Mouse (Mus musculus) spleen, postnatal 14 days (tissue): Measurements from ENCODE around the gene Pigo.
"Not testable (repeated sequence)": the region's sequence is repeated elsewhere in the genome, so short reads cannot be mapped to it uniquely, and the experiment has no call there.

Experiments
- DNase-seq, 2 experiments: peaks; one replicate each; pipeline ENCODE4 v3.0.0; 2021 to 2022; ENCODE audit warnings: low spot score in 2 of 2

Gene Pigo

DNA sequence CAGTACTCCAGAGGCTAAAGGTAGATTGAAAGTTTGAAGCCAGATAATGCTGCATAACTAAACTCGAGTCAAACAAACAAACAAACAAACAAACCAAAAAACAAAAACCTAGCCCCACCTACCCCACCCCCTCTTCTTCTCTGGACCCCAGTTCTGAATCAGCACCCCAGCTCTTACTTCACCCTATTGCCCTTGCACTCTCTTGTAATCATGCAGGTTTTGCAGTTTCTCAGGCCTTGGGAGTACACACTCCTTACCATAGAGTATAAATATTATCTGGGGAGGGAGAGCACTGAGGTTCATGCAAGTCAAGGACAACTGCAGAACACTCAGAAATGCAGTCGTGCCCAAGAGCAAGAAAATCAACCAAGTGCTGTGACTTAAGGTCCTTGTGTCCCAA is 24.3 kb downstream of the Pigo start:
- DNase-seq: no peak

DNA sequence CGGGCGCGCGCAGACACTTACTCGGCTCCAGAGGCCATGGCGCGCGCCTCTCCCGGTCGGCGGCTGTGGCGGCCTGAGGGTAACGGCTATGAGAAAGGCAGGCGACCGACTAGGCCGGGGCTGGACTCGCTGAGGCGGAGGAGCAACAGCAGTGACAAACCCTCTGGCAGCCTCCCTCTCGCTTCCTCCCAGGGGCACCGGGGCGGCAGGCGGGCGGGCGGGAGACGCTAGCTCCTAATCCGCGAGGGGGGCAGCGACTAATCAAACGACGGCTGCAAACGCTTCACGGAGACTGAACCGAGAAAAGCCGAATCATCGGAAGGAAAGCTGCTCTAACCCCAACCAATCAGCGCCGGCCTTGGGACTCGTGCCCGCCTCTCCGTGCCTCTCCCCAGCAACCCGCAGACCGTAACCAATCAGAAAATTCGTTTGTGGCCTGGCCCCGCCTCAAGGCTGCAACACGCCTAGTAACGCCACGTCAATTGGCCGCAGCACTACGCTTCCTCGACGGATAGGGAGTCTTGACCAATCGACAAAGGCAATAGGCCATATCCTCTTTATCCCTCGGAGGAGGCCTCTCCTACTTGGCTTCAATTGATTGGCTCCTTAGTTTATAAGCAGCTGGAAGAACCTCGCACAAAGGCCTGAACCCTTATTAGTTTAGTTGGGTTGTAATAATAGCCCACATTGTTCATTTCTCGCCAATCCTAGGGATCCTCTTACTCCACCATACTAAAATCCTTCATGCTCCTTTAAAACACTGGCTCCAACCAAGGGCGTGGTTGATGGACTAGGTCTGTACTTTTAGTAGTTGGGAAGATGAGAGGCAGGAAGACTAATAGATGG is 25.3 kb downstream of the Pigo start, which contains the start of gene Vcp:
Gene Vcp (minus strand): TSS at position 367 of the 846 bp plus-strand sequence.
- DNase-seq: peak; percentile 98

DNA sequence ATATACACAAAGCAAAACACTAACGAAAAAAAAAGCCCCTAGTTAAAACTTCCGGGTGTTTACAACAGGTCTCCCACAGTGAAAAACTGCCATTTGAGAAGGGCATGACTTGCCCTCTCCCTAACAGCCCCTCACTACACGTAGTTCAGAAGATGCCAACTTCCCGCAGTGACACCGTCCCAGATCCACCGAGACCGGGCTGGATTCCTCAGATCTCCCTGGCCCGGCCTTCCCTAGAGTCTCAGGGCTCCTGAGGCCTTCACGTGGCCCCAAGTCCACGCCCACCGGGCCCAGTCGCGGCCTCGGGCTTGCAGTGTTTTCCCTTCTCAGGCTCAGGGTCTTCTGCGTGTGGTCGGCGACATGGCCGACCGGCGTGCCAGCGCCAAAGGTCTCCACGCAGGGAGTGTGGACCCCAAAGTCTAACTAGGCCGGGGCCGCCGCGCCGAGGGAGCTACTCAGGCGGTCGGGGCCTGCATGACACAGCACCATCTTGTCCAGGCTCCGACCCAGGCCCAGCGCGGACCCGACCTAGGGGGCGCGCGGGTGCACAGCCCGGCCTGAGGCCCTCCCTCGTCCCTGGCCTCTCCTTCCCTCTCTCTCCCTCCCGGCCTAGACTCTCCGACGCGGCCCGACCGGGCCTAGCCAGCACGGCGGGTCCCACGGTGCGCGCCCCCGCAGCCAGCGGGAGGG is 26.0 kb downstream of the Pigo start:
- peak; percentile 49 to 60 for DNase-seq

DNA sequence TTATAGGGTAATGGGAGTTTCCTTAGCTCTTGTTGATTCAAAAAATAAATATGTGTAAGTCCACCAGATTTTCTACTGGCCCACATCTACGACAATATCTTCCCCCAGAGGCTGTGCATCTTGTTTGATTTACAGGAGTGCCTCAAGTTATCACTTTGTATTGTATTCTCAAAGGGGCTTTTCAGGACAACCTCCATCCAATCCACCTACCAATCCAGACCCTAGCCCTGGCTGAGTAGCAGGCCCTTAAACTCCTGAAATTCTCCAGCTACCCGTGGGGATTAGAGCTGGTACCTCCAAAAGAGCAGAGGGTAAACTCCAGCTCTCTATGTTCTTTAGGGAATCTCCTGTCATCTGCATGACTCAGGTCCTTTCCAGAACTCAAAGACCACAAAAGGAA is 27.6 kb downstream of the Pigo start:
- no peak for DNase-seq

DNA sequence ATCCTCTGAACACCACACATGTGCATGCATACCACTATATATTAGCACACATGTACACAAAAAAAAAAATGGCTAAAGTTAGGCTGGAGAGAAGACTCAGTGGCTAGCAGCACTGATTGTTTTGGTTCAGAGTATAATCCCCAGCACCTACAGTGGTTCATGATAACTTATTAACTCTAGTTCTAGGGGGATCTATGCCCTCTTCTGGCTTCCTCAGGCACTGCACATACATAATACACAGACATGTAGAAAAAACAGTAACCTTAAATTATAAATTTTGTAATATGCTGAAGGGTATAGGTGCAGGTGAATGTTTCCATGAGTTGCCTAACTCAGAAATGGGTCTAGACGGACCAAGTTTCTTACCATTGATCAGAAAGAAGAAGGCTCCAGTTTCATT is 37.3 kb downstream of the Pigo start:
- no peak for DNase-seq

DNA sequence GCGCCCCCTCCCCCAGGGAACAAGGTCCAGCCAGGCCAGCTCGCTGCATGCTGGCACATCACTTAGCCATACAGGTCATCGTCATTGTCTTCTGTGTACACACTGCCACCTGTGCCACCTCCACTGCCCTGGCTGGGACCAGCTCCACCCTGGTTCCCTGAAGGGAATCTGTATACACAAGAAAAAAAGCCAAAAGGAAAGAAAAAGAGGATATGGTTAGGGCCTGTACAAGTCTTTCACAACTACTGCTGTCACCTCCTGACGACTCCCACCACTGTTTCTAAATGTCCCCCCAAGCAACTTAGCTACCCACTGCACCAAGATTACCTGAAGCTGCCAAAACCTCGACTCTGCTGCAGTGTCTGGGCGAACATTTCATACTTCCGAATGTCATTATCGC is 45.2 kb downstream of the Pigo start:
- DNase-seq: not testable (repeated sequence)

DNA sequence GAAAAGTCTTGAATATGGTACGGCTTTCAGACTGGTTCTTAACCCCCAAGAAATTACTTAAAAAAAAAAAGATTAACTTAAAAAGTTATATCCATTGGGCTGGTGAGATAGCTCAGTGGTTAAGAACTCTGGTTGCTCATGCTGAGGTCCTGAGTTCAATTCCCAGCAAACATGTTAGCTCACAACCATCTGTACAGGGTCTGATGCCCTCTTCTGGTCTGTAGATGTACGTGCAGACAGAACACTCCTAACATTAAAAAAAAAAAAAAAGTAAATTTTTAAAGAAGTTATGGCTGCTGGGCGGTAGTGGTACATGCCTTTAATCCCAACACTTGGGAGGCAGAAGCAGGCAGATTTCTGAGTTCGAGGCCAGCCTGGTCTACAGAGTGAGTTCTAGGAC is 47.6 kb downstream of the Pigo start:
- no peak for DNase-seq

DNA sequence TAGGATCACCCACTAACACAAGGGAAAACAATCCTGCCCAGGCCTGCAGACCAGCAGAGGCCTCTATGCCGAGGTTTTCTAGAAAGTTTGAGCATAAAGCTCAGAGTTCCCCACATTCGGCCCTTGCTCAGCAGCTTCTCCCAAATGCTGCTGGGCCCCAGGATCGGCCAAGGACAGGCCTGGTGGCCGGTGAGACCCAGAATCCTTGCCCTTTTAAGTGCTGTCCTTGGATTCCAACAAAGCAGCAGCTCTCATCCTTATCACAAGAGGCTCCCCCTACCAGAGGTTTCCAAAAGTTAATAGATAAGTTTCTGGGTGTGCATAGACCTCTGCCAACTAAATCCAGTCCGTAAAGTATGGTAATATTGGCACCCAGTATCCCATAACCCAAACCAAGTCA is 51.8 kb downstream of the Pigo start:
- DNase-seq: no peak

DNA sequence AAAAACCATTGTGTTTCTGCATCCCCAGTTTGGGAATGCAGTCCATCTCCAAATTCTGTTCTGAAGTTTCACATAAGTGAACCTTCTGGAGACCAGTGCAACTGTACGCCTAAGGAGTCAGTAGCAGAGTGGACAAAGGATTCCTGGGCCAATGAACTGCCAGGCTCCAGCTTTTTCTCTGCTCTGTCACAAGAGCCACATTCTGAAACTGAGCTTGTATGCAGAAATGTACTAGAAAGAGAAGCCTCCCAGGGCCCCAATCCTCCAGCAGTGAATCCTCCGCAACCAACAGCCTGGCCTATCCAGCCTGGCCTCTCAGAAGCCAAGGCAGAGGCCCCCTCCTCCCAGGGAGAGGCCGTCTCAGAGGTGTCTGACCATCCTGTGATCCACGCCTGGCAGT is 52.7 kb downstream of the Pigo start:
- no peak for DNase-seq

DNA sequence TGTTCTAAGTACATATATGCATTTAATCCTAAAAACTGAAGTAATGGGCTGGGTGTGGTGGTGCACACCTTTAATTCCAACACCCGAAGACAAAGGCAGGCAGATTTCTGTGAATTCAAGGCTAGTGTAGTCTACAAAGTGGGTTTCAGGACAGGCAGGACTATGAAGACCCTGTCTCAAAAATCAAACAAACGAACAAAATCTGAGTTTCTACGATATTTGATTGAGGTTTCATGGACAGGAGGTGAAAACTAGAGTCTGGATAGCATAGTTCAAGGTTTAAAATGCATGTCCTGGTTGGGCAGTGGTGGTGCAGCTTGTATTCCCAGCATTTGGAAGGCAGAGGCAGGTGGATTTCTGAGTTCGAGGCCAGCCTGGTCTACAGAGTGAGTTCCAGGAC is 56.3 kb downstream of the Pigo start, which contains the start of gene 1700022I11Rik:
Gene 1700022I11Rik (plus strand): TSS at position 301 of the 400 bp plus-strand sequence.
- no peak for DNase-seq
